ENCODE assay signal across 8 mouse cellular contexts in the genomic region with DNA sequence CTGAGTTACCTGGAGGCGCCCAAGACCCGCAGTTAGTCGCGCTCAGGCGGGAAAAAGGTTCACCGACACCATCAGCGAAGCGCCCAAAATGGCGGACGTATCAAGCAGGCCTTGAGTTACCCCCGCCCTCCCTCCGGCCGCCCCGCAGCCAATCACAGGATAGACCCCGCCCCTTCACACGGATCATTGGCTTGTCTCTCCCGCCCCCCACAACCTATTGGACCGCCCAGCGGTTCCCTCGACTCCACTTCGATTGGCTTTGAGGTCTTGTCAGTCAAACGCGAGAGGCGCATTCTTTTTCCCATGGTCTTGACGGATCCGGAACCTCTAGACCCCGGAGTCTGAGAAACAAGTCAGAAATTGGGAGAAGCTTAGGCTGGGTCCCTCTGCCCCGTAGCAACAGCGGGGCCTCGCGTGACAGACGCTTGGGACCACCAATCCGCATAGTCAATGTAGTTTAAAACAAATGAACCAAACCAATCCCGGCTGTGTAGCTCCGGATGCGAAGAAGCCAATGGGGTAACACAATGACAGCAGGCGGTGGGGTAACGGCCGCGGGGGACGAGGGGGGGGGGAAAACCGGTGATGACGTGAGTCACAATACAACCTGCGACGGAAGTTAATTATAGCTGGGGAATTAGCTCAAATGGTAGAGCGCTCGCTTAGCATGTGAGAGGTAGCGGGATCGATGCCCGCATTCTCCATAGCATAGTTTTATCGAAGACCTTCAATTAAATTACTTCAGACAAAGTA. TPM values are rescaled to one million over a fixed set of nuclear protein-coding genes. Genes with fewer than 3 reads are reported as not detected.
DNase-seq lines count a peak whose midpoint lies in the region; ATAC-seq lines count a peak whose summit lies in the region.

Ppp6r3 (minus strand) TSS at position 118 of the 753 bp plus-strand sequence.

- peak; percentile 100 for DNase-seq in adipocyte (ENCODE audit: low spot score)
- DNase-seq in embryo, embryonic 10 days (ENCODE audit: low spot score): peak; percentile 98
- peak; percentile 95 for DNase-seq in gastrocnemius, postnatal 10 days
- DNase-seq in induced T-regulatory cell, adult 2 months (ENCODE audit: low read depth): peak; percentile 99
- peak; percentile 98 to 99 for DNase-seq in left cerebral cortex, adult 9 months (ENCODE audit: low spot score in 2 of 2)
- DNase-seq in right cerebral cortex, postnatal 14 days: peak; percentile 97
- DNase-seq in urinary bladder, postnatal 36 days (ENCODE audit: low spot score in 2 of 2): peak; percentile 93 to 98

- peak; percentile 91 for ATAC-seq in megakaryocyte progenitor cell, adult 5-6 weeks (replicated peaks; ENCODE audit: poor library complexity)

RNA-seq across cellular contexts. Expression of gene Ppp6r3, which starts in this region (rescaled TPM):
- total RNA-seq in gastrocnemius, postnatal 10 days (2021): 10 to 100 TPM; 58.2 to 68.7 TPM
- total RNA-seq in megakaryocyte progenitor cell, adult 5-6 weeks (2015): 87.2 and 88.0 TPM in 2 replicates
- 82.1 and 93.0 TPM in 2 replicates for total RNA-seq in megakaryocyte progenitor cell, adult 5-6 weeks (2017)

Comparison
In these comparisons a context has a peak if more than half of its experiments do, and no peak if none do; other contexts are left out.
1. Peak in every context shown above with its lines: DNase-seq and ATAC-seq.